ENCODE assay signal across 28 mouse cellular contexts in the genomic region with DNA sequence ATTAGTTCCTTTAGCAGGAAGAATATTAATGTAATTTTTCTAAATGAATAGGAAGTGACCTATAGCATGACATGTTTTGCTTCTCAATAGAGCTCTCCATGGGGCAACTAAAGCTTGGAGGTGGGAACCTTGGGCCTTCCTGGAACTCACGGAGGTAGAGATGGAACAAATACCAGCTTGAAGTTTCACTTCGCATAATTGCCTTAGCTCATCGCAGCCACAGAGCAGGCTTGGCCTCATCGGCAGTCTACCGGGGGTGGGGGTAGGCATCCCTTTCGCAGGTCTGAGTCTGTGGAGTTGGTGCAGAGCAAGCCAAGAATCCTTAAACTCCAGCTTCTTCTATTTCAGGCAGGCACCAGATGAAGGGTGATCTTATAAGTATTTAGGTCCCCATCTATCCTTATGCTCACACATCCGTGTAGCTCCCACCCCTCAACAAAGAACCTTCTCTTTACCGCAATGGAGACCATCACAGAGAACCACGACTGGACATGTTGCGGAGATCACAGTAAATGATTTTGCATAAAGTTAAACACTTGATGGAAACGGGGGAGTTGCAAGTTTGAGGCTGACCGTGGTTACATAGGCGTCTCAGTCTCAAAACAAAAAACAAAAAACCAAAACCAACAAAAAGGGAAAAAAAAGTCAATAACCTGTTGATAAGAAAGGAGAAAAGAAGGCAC. TPM values are rescaled to one million over a fixed set of nuclear protein-coding genes. Genes with fewer than 3 reads are reported as not detected.
A peak's percentile ranks its signal among the peaks of the same experiment; 100 is the strongest.
DNase-seq lines count a peak whose midpoint lies in the region; ATAC-seq and TF ChIP-seq lines count a peak whose summit lies in the region.
"Had no signal": no experiment of that assay in that cellular context is flagged by ENCODE, and none has a peak within 500 bp of the region (broad histone marks: within the 10 kb centered on the region; RNA-seq: fewer than 3 reads in every experiment).

No protein-coding gene starts in this region.

- no peak overlapping the region for H3K4me3 ChIP-seq in left cerebral cortex, adult 2 months
- no peak overlapping the region for H3K4me3 ChIP-seq in hindbrain, embryonic 11.5 days (ENCODE audit: low read depth, low read length)
- H3K4me3 ChIP-seq: embryonic facial prominence, embryonic 15.5 days; forebrain, embryonic 15.5 days; heart, embryonic 12.5 days; hindbrain, embryonic 13.5 days; myocyte had no signal

- no peaks in the 10 kb centered on the region for H3K4me1 ChIP-seq in hindbrain, embryonic 11.5 days (replicated peaks; ENCODE audit: control insufficient read depth, insufficient read depth, low read length)
- H3K4me1 ChIP-seq: embryonic facial prominence, embryonic 15.5 days; forebrain, embryonic 15.5 days; heart, embryonic 12.5 days had no signal

- ATAC-seq in hindbrain, embryonic 11.5 days (ENCODE audit: low FRiP score), result no peak
- ATAC-seq: forebrain, embryonic 15.5 days; midbrain, embryonic 16.5 days had no signal

- intact Hi-C loops in left cerebral cortex, adult 2 months (cut with DNase I), result no loop called here

- no peaks in the 10 kb centered on the region for H3K36me3 ChIP-seq in hindbrain, embryonic 11.5 days (ENCODE audit: control insufficient read depth, insufficient read depth, low read length)
- H3K36me3 ChIP-seq: embryonic facial prominence, embryonic 15.5 days; forebrain, embryonic 15.5 days; heart, embryonic 12.5 days; hindbrain, embryonic 13.5 days had no signal

- DNase-seq in left cerebral cortex, adult 2 months (ENCODE audit: extremely low spot score in 1 of 2, low spot score in 2 of 2), result no peak
- no peak for DNase-seq in left cerebral cortex, adult 18-20 months (ENCODE audit: low spot score in 2 of 2)
- DNase-seq in CD4-positive, CD25-positive, alpha-beta regulatory T cell, adult 2 months (ENCODE audit: low read depth, low spot score), result peak; percentile 51
- DNase-seq in induced T-regulatory cell, adult 2 months (ENCODE audit: low read depth), result peak; percentile 79
- no peak for DNase-seq in embryo, embryonic 11 days
- no peak for DNase-seq in hindbrain, embryonic 11.5 days (ENCODE audit: low spot score)
- no peak for DNase-seq in cerebellum, adult 11 months
- DNase-seq: adrenal gland, postnatal 36 days; cerebellum, adult 2 months; gastrocnemius, postnatal 14 days; heart, adult 18-20 months; heart, postnatal 10 days; kidney, adult 8-10 months; kidney, postnatal 14 days; lung, postnatal 4 days; right cerebral cortex, postnatal 14 days; thymus, adult 2 months had no signal

- H3K27ac ChIP-seq in left cerebral cortex, adult 2 months, result 0 out of 2 replicates have a peak overlapping the region, but pooled peaks have one; percentile 13
- H3K27ac ChIP-seq in hindbrain, embryonic 11.5 days (ENCODE audit: low read depth, low read length), result no peak overlapping the region
- H3K27ac ChIP-seq: embryonic facial prominence, embryonic 15.5 days; forebrain, embryonic 15.5 days; hindbrain, embryonic 13.5 days had no signal

- H3K9me3 ChIP-seq in hindbrain, embryonic 11.5 days (ENCODE audit: control insufficient read depth, low read length), result no peaks in the 10 kb centered on the region
- H3K9me3 ChIP-seq: embryonic facial prominence, embryonic 15.5 days; forebrain, embryonic 15.5 days; heart, embryonic 12.5 days; hindbrain, embryonic 13.5 days had no signal

- no peak for TF ChIP-seq CTCF in left cerebral cortex, adult 2 months (IDR thresholded peaks at IDR 0.05)

- H3K9ac ChIP-seq in hindbrain, embryonic 11.5 days (ENCODE audit: low read depth, low read length), result no peak overlapping the region
- H3K9ac ChIP-seq: embryonic facial prominence, embryonic 15.5 days; forebrain, embryonic 15.5 days; heart, embryonic 12.5 days; hindbrain, embryonic 13.5 days had no signal

- H3K27me3 ChIP-seq in hindbrain, embryonic 11.5 days (ENCODE audit: control insufficient read depth, insufficient read depth, low read length), result no peaks in the 10 kb centered on the region
- H3K27me3 ChIP-seq: embryonic facial prominence, embryonic 15.5 days; forebrain, embryonic 15.5 days; heart, embryonic 12.5 days; hindbrain, embryonic 13.5 days had no signal

- 87% methylated on average over 13 of the region's 13 CpGs for WGBS in hindbrain, embryonic 11.5 days

- no peak overlapping the region for H3K4me2 ChIP-seq in hindbrain, embryonic 11.5 days (replicated peaks; ENCODE audit: low read depth, low read length)
- H3K4me2 ChIP-seq: embryonic facial prominence, embryonic 15.5 days; forebrain, embryonic 15.5 days; heart, embryonic 12.5 days; hindbrain, embryonic 13.5 days had no signal

RNA-seq across cellular contexts. Expression of a gene that starts 58.7 kb away (rescaled TPM):
- total RNA-seq in left cerebral cortex, adult 2 months (2021), result not detected
- not detected for total RNA-seq in left cerebral cortex, adult 18-20 months (2021)
- 0.14 TPM in 1 of 2 replicates, not detected in the other for polyA plus RNA-seq in hindbrain, embryonic 11.5 days (2014; fragmentation: Nextera tagmentation; extraction: Ambion mirVana)
- total RNA-seq: layer of hippocampus, adult 18-20 months; layer of hippocampus, postnatal 14 days; left cerebral cortex, postnatal 10 days had no signal
- polyA plus RNA-seq: C2C12; heart, embryonic 12.5 days; hindbrain, embryonic 13.5 days; limb, embryonic 11.5 days; midbrain, embryonic 16.5 days; myocyte had no signal

Comparison
In these comparisons a context has a peak if more than half of its experiments do, and no peak if none do; other contexts are left out.
1. DNase-seq: peak in CD4-positive, CD25-positive, alpha-beta regulatory T cell, adult 2 months (single experiment) and induced T-regulatory cell, adult 2 months (single experiment); none in left cerebral cortex, adult 2 months (0 of 2), left cerebral cortex, adult 18-20 months (0 of 2), embryo, embryonic 11 days (single experiment), hindbrain, embryonic 11.5 days (single experiment) and cerebellum, adult 11 months (single experiment).